Mouse (Mus musculus) liver, adult 2 months (tissue): Measurements from ENCODE around the gene Calm2.

ENCODE experiments used
- CTCF ChIP-seq: fragments of 200-500 bp; IDR thresholded peaks from 2 replicates; pipeline ENCODE4 v1.5.1; 2011; ENCODE audit warnings: low read depth, low read length, control low read depth
- POLR2A ChIP-seq: fragments of 200-500 bp; IDR thresholded peaks from 2 replicates; pipeline ENCODE4 v1.6.1; 2011; ENCODE audit warnings: low read length, control low read depth; ENCODE audit not compliant: insufficient read depth; ENCODE audit errors: extremely low read depth

- TF ChIP-seq CTCF (no peak), POLR2A (no peak)
These were observed 6.6 kb upstream of the Calm2 start for GRCm38 (mm10) chr17:87453336-87453735.
